Mouse (Mus musculus) lung, adult 2 months (tissue): ENCODE data around the gene Fat3. TPM values are rescaled to one million over a fixed set of nuclear protein-coding genes. Genes with fewer than 3 reads are reported as not detected.

Experiments
- DNase-seq: peaks from one replicate; pipeline ENCODE4 v3.0.0; 2022
- H3K4me1 ChIP-seq: fragments of 200-500 bp; 2 replicates; pipeline ENCODE4 v1.6.1; 2011; ENCODE audit warnings: low read length; ENCODE audit not compliant: control insufficient read depth, insufficient read depth
- H3K4me3 ChIP-seq: fragments of 200-500 bp; replicated peaks from 2 replicates; pipeline ENCODE3; 2011; ENCODE audit warnings: low read depth, mild to moderate bottlenecking, control low read depth, low read length; ENCODE audit errors: extremely low read depth
- CTCF ChIP-seq: fragments of 200-500 bp; IDR thresholded peaks from 2 replicates; pipeline ENCODE4 v1.5.1; 2011; ENCODE audit warnings: mild to moderate bottlenecking, low read length, control low read depth; ENCODE audit not compliant: insufficient read depth
- POLR2A ChIP-seq: fragments of 200-500 bp; IDR thresholded peaks from 2 replicates; pipeline ENCODE4 v1.6.1; 2011; ENCODE audit warnings: low read depth, mild to moderate bottlenecking, control low read depth, low read length, borderline replicate concordance; ENCODE audit errors: extremely low read depth
- WGBS: fragments of 180-500 bp; shearing (Covaris S2); methylation state at CpG from one replicate; pipeline ENCODE4 v1.1.7; 2018; 5-methylcytosine and 5-hydroxymethylcytosine counted together
- polyA plus RNA-seq: library from polyadenylated mRNA; depleted of rRNA; stranded (reverse); fragments of >200 nt; gene quantifications from 2 replicates; pipeline ENCODE4 v1.2.3, GENCODE M21; 2012

Fat3 gene
- polyA plus RNA-seq, 1 experiment: 2.7 TPM

DNA sequence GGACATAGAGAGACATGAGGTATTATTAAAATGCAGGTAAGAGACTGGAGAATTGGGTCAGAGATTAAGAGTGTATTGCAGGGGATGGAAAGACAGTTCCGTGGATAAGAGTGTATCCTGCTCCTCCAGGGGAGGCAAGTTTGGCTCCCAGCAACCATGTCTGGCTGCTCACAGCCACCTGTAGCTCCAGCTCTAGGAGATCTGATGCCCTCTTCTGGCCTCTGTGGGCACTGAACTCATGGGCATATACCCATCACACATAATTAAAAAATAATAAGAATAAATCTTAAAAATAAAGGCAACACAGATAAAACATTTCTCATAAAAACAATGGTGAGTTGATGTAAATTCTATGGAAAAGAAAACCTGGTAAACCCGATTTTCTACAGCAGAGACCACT is 525.1 kb downstream of the Fat3 start:
- TF ChIP-seq POLR2A (no peak), CTCF (no peak)
- Histone ChIP-seq H3K4me1 (no peaks in the 10 kb centered on the region), H3K4me3 (no peak overlapping the region)
- WGBS: 94% methylated on average over 2 of the region's 2 CpGs
- no peak for DNase-seq

DNA sequence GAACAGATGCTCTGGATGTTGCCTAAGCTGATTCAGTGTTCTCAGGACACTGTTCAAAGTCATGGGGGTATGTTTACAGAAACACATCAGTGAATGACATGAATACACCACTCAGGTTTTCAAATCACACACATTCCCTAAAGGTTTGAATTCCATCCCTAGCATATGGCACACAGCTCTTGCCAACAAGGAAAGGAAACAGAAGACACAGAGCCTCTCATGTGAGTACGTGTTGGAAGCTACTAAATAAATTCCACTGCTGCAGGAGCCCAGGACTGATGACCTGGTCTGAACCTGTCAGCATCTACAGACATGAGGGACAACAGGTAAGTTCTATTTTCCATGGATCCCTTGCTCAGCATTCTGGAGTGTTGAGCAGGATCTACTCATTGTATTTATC is 528.9 kb downstream of the Fat3 start:
- WGBS: 47% methylated on average over 1 of the region's 1 CpGs

DNA sequence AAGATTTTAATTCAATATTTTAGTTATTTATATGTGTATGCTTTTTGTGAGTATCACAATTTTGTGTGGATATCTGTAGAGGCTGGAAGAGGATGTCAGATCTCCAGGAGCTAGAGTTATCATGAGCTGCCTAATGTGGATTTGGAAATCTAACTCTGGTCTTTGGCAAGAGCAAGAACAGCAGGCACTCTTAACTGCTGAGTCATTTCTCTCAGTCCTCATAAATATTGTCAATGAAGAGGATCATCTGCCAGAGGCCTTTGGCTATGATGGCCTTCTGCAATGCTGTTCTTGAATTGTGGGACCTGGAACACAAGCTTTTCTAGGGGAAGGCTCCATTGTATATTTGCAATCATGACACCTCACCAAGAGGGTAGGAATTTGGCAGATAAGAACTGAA is 529.7 kb downstream of the Fat3 start:
- no peak overlapping the region for H3K4me3 ChIP-seq
- no peak for TF ChIP-seq CTCF
- no peak for TF ChIP-seq POLR2A
- no peaks in the 10 kb centered on the region for H3K4me1 ChIP-seq
- no peak for DNase-seq

More for the DNA sequence above, 528.9 kb downstream of the Fat3 start:
- H3K4me3 ChIP-seq: no peak overlapping the region
- TF ChIP-seq POLR2A: no peak
- no peak for TF ChIP-seq CTCF
- no peak for DNase-seq
- no peaks in the 10 kb centered on the region for H3K4me1 ChIP-seq

DNA sequence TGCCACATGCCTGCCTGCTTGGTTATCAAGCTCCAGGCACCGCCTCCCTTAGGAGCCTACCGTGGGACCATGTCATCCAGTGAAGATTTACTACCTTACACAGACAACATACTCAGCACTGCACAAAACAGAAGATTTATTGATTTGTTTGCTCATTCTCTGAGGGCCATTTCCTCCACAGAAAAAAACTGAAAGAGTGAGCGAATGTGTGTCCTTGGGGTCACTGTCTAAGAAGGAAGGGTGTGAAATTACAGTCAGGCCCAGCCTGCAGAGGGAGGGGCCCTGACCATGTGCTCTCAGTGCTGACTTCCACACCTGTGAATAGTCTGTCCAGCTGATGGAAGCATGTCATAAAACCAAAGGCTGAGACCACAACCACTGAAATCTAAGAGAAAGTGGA is 536.9 kb downstream of the Fat3 start:
- Histone ChIP-seq H3K4me3 (no peak overlapping the region), H3K4me1 (no peaks in the 10 kb centered on the region)
- 54% methylated on average over 3 of the region's 3 CpGs for WGBS
- no peak for TF ChIP-seq POLR2A
- no peak for TF ChIP-seq CTCF
- no peak for DNase-seq

DNA sequence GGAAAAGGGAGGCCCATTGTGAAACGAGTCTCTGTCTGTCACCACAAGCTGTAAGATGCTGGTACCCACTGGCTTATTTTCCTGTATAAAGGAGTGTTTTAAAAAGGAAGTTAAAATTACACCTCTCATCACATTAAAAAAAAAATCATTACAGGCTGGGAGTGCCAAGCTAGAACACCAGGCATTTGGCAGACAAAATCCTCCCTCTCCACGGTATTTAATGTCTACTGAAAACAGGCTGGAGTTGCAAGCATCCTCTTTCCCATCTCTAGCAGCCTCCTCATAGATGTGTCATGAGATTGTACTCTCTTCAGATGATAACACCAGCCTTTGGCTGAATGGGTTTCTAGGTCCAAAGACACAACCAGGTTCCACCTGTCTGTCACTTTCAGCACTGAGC is 538.2 kb downstream of the Fat3 start:
- WGBS: 69% methylated on average over 2 of the region's 2 CpGs
- TF ChIP-seq POLR2A (no peak), CTCF (no peak)
- H3K4me3 ChIP-seq: no peak overlapping the region
- DNase-seq: no peak
- no peaks in the 10 kb centered on the region for H3K4me1 ChIP-seq

DNA sequence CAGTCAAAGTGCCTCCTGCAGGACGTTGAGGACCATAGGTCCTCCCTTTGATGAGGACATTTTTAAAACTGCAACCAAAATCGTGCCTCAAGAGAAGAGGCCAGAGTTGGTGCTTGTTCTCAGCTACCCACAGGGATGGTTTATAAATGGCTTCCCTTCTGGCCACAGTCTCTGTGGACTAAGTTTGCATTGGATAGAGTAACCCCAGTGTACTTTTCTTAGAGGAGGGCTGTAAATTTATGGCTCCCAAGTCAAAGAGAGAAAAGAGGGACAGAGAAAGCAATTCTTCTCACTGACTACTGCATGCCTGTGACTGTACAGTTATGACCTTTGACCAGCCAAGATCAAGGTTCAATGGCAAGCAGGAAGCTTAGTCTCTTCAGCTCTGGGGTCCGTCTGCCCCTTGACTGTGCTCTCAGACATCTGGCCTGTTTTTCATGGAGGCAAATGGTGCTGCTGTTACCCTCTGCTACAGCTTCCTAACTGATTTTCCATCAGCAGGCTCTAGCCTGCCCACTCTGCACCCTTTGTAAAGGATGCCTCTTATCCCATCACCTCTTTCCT is 542.8 kb downstream of the Fat3 start:
- TF ChIP-seq CTCF: no peak
- TF ChIP-seq POLR2A: no peak
- Histone ChIP-seq H3K4me1 (no peaks in the 10 kb centered on the region), H3K4me3 (no peak overlapping the region)
- DNase-seq: no peak
- 57% methylated on average over 3 of the region's 3 CpGs for WGBS

DNA sequence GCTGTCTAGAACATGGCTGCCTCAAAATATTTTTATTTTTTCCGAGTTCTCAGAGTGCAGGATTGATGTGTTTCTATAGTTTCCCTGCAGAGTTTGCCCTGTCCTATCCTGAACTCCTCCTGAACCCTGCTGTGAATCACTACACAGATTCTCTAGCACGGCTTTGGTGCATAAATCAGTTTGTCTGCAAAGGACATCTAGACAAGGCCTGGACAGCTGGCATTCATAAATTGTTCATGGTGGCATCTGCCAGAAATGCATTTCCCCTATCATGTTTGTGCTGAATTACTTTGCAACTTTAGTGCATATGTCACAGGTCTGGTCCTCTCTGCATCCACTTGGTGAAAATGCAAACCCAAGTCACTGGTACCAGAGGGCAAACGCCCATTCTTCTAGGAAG is 543.3 kb downstream of the Fat3 start:
- no peak for TF ChIP-seq POLR2A
- TF ChIP-seq CTCF: no peak
- DNase-seq: no peak
- Histone ChIP-seq H3K4me3 (no peak overlapping the region), H3K4me1 (no peaks in the 10 kb centered on the region)
- WGBS: 62% methylated on average over 3 of the region's 3 CpGs

DNA sequence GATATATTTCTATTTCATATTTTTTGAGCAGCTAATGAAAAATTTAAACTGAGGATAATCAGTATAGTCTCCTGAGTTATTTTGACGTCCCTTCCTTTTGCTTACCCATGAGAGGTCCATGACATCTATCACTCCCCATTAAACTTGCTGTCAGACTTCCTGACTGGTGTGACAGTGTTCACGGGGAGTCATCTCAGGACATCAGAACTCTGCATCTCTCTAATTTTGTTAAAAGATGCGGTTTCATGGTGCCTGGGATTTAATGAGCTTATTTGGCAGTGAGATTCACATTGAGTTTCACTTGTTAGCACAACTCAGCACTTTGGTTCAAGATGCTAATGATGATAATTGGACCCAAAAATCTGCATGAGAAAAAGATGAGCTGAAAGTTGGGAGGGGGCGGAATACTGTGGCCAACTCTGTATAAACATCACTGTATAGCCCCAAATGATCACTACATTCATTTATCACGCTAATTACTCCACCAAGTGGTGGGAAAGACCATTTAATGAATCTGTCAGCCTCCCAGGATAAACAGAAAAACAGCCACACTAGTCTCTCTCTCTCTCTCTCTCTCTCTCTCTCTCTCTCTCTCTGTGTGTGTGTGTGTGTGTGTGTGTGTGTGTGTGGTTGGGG is 545.8 kb downstream of the Fat3 start:
- no peak for DNase-seq
- no peak for TF ChIP-seq CTCF
- TF ChIP-seq POLR2A: no peak
- no peak overlapping the region for H3K4me3 ChIP-seq
- H3K4me1 ChIP-seq: no peaks in the 10 kb centered on the region
- WGBS: 60% methylated on average over 5 of the region's 5 CpGs

DNA sequence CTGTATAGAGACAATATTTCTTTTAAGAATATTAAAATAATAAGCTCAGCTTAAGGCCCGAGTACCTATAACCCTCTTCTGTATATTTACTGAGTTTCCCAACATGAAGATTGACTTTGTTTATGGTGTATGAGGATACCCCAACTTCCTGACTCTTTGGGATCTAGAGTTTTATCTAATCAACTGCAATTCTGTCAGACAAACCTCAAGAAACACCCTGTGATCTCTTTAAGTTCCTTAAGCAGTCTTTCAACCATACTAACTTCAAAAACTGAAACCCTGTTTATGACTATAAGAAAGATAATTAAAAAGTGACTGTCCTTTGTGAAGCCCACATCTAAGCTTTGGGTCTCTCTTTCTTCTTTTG is 546.8 kb downstream of the Fat3 start:
- DNase-seq: no peak
- TF ChIP-seq POLR2A (no peak), CTCF (no peak)
- H3K4me1 ChIP-seq: no peaks in the 10 kb centered on the region
- H3K4me3 ChIP-seq: no peak overlapping the region
- WGBS: 50% methylated on average over 1 of the region's 1 CpGs

DNA sequence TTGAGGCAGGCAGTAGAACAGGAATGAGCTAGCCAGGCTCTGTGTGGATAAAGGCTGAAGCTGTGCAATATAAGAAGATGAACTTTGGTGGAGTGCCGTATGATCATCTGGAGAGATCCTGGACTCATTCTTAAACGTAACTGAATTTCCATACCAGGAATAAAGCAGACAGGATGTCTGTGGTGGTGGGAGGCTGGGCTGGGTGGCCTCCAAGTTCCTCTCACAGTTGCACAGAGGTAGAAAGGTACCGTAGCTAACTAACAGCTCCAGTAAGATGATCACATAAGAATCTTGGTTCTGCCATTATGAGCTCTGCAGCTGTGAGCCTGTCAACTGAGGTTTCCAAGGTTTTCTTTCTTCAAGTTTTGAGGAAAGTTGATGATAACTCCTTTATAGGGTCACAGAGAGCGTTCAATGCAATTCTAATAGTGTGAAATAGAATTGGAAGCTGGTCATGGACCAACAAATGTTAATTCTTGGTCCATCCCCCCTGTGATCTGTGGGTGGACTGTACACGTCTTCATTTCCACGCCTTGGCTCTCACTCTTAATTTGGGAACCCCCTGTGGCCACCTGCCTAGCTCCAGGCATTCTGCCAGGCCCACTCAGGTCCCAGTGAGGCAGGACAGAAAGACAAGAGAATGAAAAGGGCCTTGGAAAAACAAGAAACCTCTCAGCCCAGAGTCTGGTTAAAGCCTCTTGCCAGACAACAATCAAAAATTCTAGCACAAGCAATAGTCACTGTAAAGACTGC is 547.3 kb downstream of the Fat3 start:
- Histone ChIP-seq H3K4me1 (no peaks in the 10 kb centered on the region), H3K4me3 (no peak overlapping the region)
- WGBS: 72% methylated on average over 6 of the region's 6 CpGs
- no peak for DNase-seq
- TF ChIP-seq POLR2A: no peak
- TF ChIP-seq CTCF: no peak
